Mouse (Mus musculus): ENCODE measurements around the gene Oat. TPM values are rescaled to one million over a fixed set of nuclear protein-coding genes. Genes with fewer than 3 reads are reported as not detected.

The Oat gene
- total and polyA plus RNA-seq, 3 experiments = 87.6 to 204 (median 104) TPM

DNA sequence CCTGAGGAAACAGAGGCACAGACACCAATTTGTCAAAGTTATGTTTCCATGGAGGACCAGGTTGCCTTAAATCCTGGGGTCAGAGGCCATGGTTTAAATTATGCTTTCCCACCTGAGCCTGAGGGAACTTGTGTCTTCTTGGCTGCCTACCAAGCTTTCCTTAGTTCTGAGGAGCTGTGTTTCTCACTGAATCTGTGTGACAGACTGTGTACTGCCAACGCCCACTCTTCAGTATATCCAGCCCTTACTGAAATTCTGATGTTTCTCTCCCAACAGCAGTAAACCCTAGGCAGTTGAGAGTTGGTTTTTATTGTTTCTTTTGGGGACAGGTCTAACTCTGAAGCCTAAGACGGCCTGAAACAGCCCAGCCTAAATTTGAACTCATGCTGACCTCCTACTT, 17.6 kb upstream of the Oat start:
- dilution Hi-C loops (cut with MboI; ENCODE audit: extremely low pct_ligation_motif_present, extremely low pct_unique_long_range_greater_than_20kb, low sequenced_read_pairs) = no loop called here
- no peak overlapping the region for H3K27ac ChIP-seq (ENCODE audit: insufficient read depth, low read depth)
- in situ Hi-C loops (cut with MboI; ENCODE audit: low pct_ligation_motif_present, low pct_unique_long_range_greater_than_20kb, low sequenced_read_pairs) = no loop called here
- no peak for DNase-seq (ENCODE audit: extremely low read depth)
- no peak overlapping the region for H3K9ac ChIP-seq (ENCODE audit: insufficient read depth, low read depth)
- peaks cover 6% of the 10 kb centered on the region for H3K9me3 ChIP-seq (replicated peaks; ENCODE audit: low read length)
- no peak overlapping the region for H3K4me2 ChIP-seq (ENCODE audit: insufficient read depth, low read depth, poor library complexity, severe bottlenecking)
- no peaks in the 10 kb centered on the region for H3K36me3 ChIP-seq (replicated peaks in 1 of 2; ENCODE audit: control insufficient read depth in 1 of 2, insufficient read depth in 1 of 2, low read length in 1 of 2)
- no peak overlapping the region for H3K4me3 ChIP-seq (replicated peaks in 1 of 3; ENCODE audit: low read depth in 2 of 3, low read length in 2 of 3, poor library complexity in 1 of 3)
- no peak for TF ChIP-seq GABPA (IDR thresholded peaks at IDR 0.05; ENCODE audit: insufficient replicate concordance, low read depth, low read length)
- TF ChIP-seq RAD21 (IDR thresholded peaks at IDR 0.05; ENCODE audit: low read depth, low read length) = no peak
- TF ChIP-seq E2F4 (IDR thresholded peaks at IDR 0.05; ENCODE audit: insufficient replicate concordance, low read depth, low read length) = no peak
- TF ChIP-seq ELF1 (IDR thresholded peaks at IDR 0.05; ENCODE audit: low read depth, low read length) = no peak
- TF ChIP-seq NRF1 (IDR thresholded peaks at IDR 0.05; ENCODE audit: low read depth, low read length) = no peak
- no peak for TF ChIP-seq TBP (conservative IDR thresholded peaks at IDR 0.05; ENCODE audit: low read depth, low read length)
- no peak for TF ChIP-seq EP300 (IDR thresholded peaks at IDR 0.05; ENCODE audit: low read length)
- TF ChIP-seq USF2 (conservative IDR thresholded peaks at IDR 0.05; ENCODE audit: low read depth, low read length) = no peak
- TF ChIP-seq CHD1 (IDR thresholded peaks at IDR 0.05; ENCODE audit: low read depth, low read length) = no peak
- TF ChIP-seq SMC3 (IDR thresholded peaks at IDR 0.05; ENCODE audit: low read depth, low read length) = no peak
- TF ChIP-seq ZC3H11A (IDR thresholded peaks at IDR 0.05; ENCODE audit: low read depth, low read length) = no peak
- TF ChIP-seq MXI1 (IDR thresholded peaks at IDR 0.05; ENCODE audit: low read depth, low read length) = no peak
- no peak for TF ChIP-seq ZKSCAN1 (IDR thresholded peaks at IDR 0.05; ENCODE audit: borderline replicate concordance, low read depth, low read length)
- TF ChIP-seq BHLHE40 (IDR thresholded peaks at IDR 0.05; ENCODE audit: low read depth, low read length) = no peak
- no peak for TF ChIP-seq SIN3A (IDR thresholded peaks at IDR 0.05; ENCODE audit: low read length)
- TF ChIP-seq UBTF (IDR thresholded peaks at IDR 0.05; ENCODE audit: low read depth, low read length) = no peak
- TF ChIP-seq MAX (IDR thresholded peaks at IDR 0.05; ENCODE audit: low read length) = no peak
- TF ChIP-seq JUND (conservative IDR thresholded peaks at IDR 0.05; ENCODE audit: low read depth, low read length) = no peak
- TF ChIP-seq NELFE (IDR thresholded peaks at IDR 0.05; ENCODE audit: low read depth, low read length) = no peak
- no peak for TF ChIP-seq MYC (IDR thresholded peaks at IDR 0.05; ENCODE audit: low read depth, low read length)
- H3K27me3 ChIP-seq (replicated peaks) = peaks cover 29% of the 10 kb centered on the region
- no peaks in the 10 kb centered on the region for H3K79me2 ChIP-seq (replicated peaks; ENCODE audit: control insufficient read depth, extremely low read depth, insufficient read depth, poor library complexity, severe bottlenecking)
- H3K4me1 ChIP-seq (ENCODE audit: control insufficient read depth in 1 of 2, insufficient read depth in 2 of 2) = no peaks in the 10 kb centered on the region

DNA sequence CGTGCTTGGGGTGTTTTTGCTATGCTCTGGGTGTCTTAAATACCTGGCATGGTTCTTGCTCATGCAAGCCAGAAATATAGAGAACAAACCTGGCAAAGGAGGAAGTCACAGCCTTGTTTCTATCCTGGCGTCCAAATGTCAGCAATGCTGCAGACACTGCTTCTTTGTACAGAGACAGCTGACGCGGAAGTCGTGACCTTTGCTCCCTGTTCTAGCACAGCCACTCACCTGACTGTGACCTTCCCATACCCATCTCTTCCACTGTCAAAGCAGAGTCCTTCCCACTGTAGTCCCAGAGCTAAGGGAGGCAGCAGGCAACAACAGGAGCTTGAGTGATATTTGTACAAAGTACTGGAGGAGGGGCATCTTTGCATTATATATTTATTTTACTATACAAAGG, 13.4 kb upstream of the Oat start:
- Histone ChIP-seq H3K27me3 (replicated peaks) (peaks cover under 1% of the 10 kb centered on the region), H3K9ac (ENCODE audit: insufficient read depth, low read depth) (no peak overlapping the region), H3K36me3 (replicated peaks in 1 of 2; ENCODE audit: control insufficient read depth in 1 of 2, insufficient read depth in 1 of 2, low read length in 1 of 2) (no peaks in the 10 kb centered on the region), H3K9me3 (replicated peaks; ENCODE audit: low read length) (no peaks in the 10 kb centered on the region), H3K27ac (ENCODE audit: insufficient read depth, low read depth) (no peak overlapping the region), H3K79me2 (replicated peaks; ENCODE audit: control insufficient read depth, extremely low read depth, insufficient read depth, poor library complexity, severe bottlenecking) (no peaks in the 10 kb centered on the region), H3K4me2 (ENCODE audit: insufficient read depth, low read depth, poor library complexity, severe bottlenecking) (no peak overlapping the region), H3K4me1 (ENCODE audit: control insufficient read depth in 1 of 2, insufficient read depth in 2 of 2) (no peaks in the 10 kb centered on the region), H3K4me3 (replicated peaks in 1 of 3; ENCODE audit: low read depth in 2 of 3, low read length in 2 of 3, poor library complexity in 1 of 3) (no peak overlapping the region)
- in situ Hi-C loops (cut with MboI; ENCODE audit: low pct_ligation_motif_present, low pct_unique_long_range_greater_than_20kb, low sequenced_read_pairs) = no loop called here
- no peak for DNase-seq (ENCODE audit: extremely low read depth)
- no peak for TF ChIP-seq ZMIZ1 (IDR thresholded peaks at IDR 0.05; ENCODE audit: low read depth, low read length)
- TF ChIP-seq RCOR1 (conservative IDR thresholded peaks at IDR 0.05; ENCODE audit: low read depth, low read length) = no peak
- no peak for TF ChIP-seq MAZ (IDR thresholded peaks at IDR 0.05; ENCODE audit: low read depth, low read length)
- TF ChIP-seq SMC3 (IDR thresholded peaks at IDR 0.05; ENCODE audit: low read depth, low read length) = no peak
- TF ChIP-seq TCF12 (IDR thresholded peaks at IDR 0.05; ENCODE audit: low read depth, low read length) = no peak
- TF ChIP-seq ZKSCAN1 (IDR thresholded peaks at IDR 0.05; ENCODE audit: borderline replicate concordance, low read depth, low read length) = no peak
- TF ChIP-seq PAX5 (IDR thresholded peaks at IDR 0.05; ENCODE audit: low read length) = no peak
- no peak for TF ChIP-seq CHD1 (IDR thresholded peaks at IDR 0.05; ENCODE audit: low read depth, low read length)
- no peak for TF ChIP-seq MAFK (IDR thresholded peaks at IDR 0.05; ENCODE audit: insufficient replicate concordance, low read length)
- no peak for TF ChIP-seq BHLHE40 (IDR thresholded peaks at IDR 0.05; ENCODE audit: low read depth, low read length)
- TF ChIP-seq NRF1 (IDR thresholded peaks at IDR 0.05; ENCODE audit: low read depth, low read length) = no peak
- TF ChIP-seq ZC3H11A (IDR thresholded peaks at IDR 0.05; ENCODE audit: low read depth, low read length) = no peak
- no peak for TF ChIP-seq CTCF (conservative IDR thresholded peaks at IDR 0.05 in 1 of 2, IDR thresholded peaks at IDR 0.05 in 1 of 2; ENCODE audit: low read depth in 2 of 2, low read length in 2 of 2)
- TF ChIP-seq HCFC1 (IDR thresholded peaks at IDR 0.05; ENCODE audit: low read depth, low read length) = no peak
- TF ChIP-seq CHD2 (IDR thresholded peaks at IDR 0.05; ENCODE audit: low read length) = no peak
- TF ChIP-seq KAT2A (IDR thresholded peaks at IDR 0.05; ENCODE audit: insufficient replicate concordance, low read length) = no peak
- TF ChIP-seq RAD21 (IDR thresholded peaks at IDR 0.05; ENCODE audit: low read depth, low read length) = no peak
- no peak for TF ChIP-seq SIN3A (IDR thresholded peaks at IDR 0.05; ENCODE audit: low read length)
- TF ChIP-seq MYC (IDR thresholded peaks at IDR 0.05; ENCODE audit: low read depth, low read length) = no peak
- dilution Hi-C loops (cut with MboI; ENCODE audit: extremely low pct_ligation_motif_present, extremely low pct_unique_long_range_greater_than_20kb, low sequenced_read_pairs) = no loop called here
